Mouse (Mus musculus) liver, postnatal 0 days (tissue): ENCODE data around the gene Ndc1. TPM values are rescaled to one million over a fixed set of nuclear protein-coding genes. Genes with fewer than 3 reads are reported as not detected.

Source experiments
- ATAC-seq: fragments of 200-750 bp; cut with Nextera tagmentation; 2 replicates; pipeline ENCODE4 v1.8.0; 2017; ENCODE audit warnings: mild to moderate bottlenecking, moderate library complexity
- DNase-seq: peaks from one replicate; pipeline ENCODE4 v3.0.0-alpha.2; 2016
- H3K27ac ChIP-seq: fragments of 300-500 bp; sonication (generic); 2 replicates; pipeline ENCODE4 v1.5.1; 2014; ENCODE audit warnings: antibody characterized with exemption, moderate library complexity, mild to moderate bottlenecking, low read depth
- H3K27me3 ChIP-seq: fragments of 300-500 bp; sonication (generic); 2 replicates; pipeline ENCODE4 v1.6.1; 2014; ENCODE audit warnings: low read length, control low read depth, mixed read lengths; ENCODE audit not compliant: insufficient read depth
- H3K36me3 ChIP-seq: fragments of 300-500 bp; sonication (generic); replicated peaks from 2 replicates; pipeline ENCODE4 v1.6.1; 2014; ENCODE audit warnings: mild to moderate bottlenecking, control low read depth, low read length, moderate library complexity, mixed read lengths; ENCODE audit not compliant: insufficient read depth
- H3K4me1 ChIP-seq: fragments of 300-500 bp; sonication (generic); 2 replicates; pipeline ENCODE4 v1.6.1; 2014; ENCODE audit warnings: antibody characterized with exemption, mild to moderate bottlenecking, control low read depth; ENCODE audit not compliant: insufficient read depth
- H3K4me2 ChIP-seq: fragments of 300-500 bp; sonication (generic); 2 replicates; pipeline ENCODE4 v1.6.1; 2014; ENCODE audit warnings: low read depth, mild to moderate bottlenecking, low read length, moderate library complexity, mixed read lengths
- H3K4me3 ChIP-seq: fragments of 300-500 bp; sonication (generic); 2 replicates; pipeline ENCODE4 v1.5.1; 2014; ENCODE audit warnings: low read depth, low read length
- H3K9ac ChIP-seq: fragments of 300-500 bp; sonication (generic); replicated peaks from 2 replicates; pipeline ENCODE4 v1.6.1; 2014; ENCODE audit warnings: mild to moderate bottlenecking, moderate library complexity
- H3K9me3 ChIP-seq: fragments of 300-500 bp; sonication (generic); 2 replicates; pipeline ENCODE4 v1.6.1; 2016; ENCODE audit warnings: mild to moderate bottlenecking, control low read depth, low read length, mixed read lengths
- CTCF ChIP-seq: sonication (generic); IDR thresholded peaks from 2 replicates; pipeline ENCODE4 v1.5.1; 2016; ENCODE audit warnings: antibody characterized with exemption, low read depth
- EP300 ChIP-seq: IDR thresholded peaks from 2 replicates; pipeline ENCODE4 v1.6.1; 2016; ENCODE audit warnings: antibody characterized with exemption, low read depth, mild to moderate bottlenecking
- WGBS: fragments of 180-500 bp; shearing (Covaris S2); extraction: QIAGEN DNeasy Blood & Tissue Kit; methylation state at CpG from one replicate; pipeline ENCODE4 v1.1.7; 2014; ENCODE audit not compliant: insufficient replicate concordance; 5-methylcytosine and 5-hydroxymethylcytosine counted together
- polyA plus RNA-seq: library from polyadenylated mRNA; unstranded; fragments of >200 nt; fragmentation: Nextera tagmentation; extraction: Ambion mirVana; gene quantifications from 2 replicates; pipeline ENCODE4 v1.2.1, GENCODE M21; 2015

Ndc1 gene
- polyA plus RNA-seq, 1 experiment from 2014 or later, result 8.9 TPM

DNA sequence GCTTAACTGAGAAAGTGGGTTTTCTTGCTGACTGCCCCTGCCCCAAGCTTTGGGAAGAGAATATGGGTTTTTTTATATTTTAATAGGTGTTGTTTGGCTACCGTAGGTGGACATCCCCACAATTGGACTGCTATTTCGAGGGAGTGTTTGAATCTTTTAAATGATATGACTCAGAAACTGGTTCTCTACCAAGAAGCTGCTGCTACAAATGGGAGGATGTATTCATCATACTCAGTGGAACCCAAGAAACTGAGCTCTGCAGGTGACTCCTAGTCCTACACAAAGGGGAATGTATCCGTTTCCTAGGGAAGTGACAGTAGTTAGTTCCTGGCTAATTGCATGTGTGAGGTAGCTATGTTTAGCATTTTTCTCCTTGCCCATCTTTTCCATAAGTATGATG lies 21.8 kb downstream of the Ndc1 start:
- no peak for TF ChIP-seq EP300
- no peak for TF ChIP-seq CTCF
- peaks cover 60% of the 10 kb centered on the region for H3K36me3 ChIP-seq

DNA sequence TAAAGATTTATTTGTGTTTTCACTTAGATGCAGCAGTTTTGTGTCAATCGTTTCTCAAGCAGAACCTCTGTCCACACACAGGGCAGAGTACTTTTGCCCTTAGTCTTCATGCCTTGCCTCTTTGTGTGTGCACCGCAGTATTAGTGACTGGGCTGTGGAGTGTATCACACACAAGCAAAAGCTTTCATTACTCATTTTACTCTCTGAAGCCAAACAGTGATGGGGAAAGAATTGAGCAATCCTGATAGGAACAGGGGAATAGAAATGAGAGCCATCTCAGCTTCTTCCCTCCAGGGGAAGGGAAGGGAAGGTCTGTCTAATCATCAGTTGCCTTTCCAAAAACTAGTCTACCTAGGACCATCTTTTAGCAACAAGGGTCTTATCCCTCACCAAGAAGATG lies 26.2 kb downstream of the Ndc1 start:
- Histone ChIP-seq H3K4me2 (no peak overlapping the region), H3K27ac (no peak overlapping the region), H3K4me1 (no peaks in the 10 kb centered on the region), H3K36me3 (peaks cover 44% of the 10 kb centered on the region), H3K9me3 (no peaks in the 10 kb centered on the region), H3K4me3 (no peak overlapping the region), H3K9ac (no peak overlapping the region), H3K27me3 (no peaks in the 10 kb centered on the region)
- no peak for ATAC-seq
- TF ChIP-seq EP300 (no peak), CTCF (no peak)
- DNase-seq, result no peak
- 90% methylated on average over 2 of the region's 2 CpGs for WGBS

More for the DNA sequence above, 21.8 kb downstream of the Ndc1 start:
- DNase-seq (no peak), ATAC-seq (no peak)
- Histone ChIP-seq H3K27me3 (no peaks in the 10 kb centered on the region), H3K4me3 (no peak overlapping the region), H3K4me1 (no peaks in the 10 kb centered on the region), H3K4me2 (no peak overlapping the region), H3K9ac (no peak overlapping the region), H3K27ac (no peak overlapping the region), H3K9me3 (no peaks in the 10 kb centered on the region)
- 86% methylated on average over 3 of the region's 3 CpGs for WGBS

DNA sequence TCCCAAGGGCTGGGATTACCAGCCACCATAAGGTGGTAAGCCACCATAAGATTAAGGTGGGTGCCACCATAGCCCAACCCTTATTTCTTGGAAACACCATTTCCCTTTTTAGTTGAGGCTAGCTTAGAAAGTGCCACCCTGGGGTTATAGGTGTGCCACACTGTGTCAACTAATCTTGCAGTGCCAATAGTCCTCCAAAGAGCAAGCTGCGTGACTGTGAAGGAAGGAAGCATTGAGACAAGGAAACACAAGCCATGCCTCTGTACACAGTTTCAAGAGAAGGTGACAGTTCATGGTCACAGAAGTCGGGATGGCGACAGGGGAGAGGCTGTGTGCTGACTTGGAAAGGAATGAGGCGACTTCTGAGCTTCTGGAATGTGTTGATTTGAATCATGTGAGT lies 52.6 kb downstream of the Ndc1 start:
- Histone ChIP-seq H3K27ac (no peak overlapping the region), H3K4me1 (no peaks in the 10 kb centered on the region; the same call in 1 of the 2 replicates), H3K36me3 (peaks cover 4% of the 10 kb centered on the region; the same call in 1 of the 2 replicates), H3K4me3 (no peak overlapping the region), H3K4me2 (no peak overlapping the region), H3K9me3 (no peaks in the 10 kb centered on the region), H3K9ac (no peak overlapping the region), H3K27me3 (no peaks in the 10 kb centered on the region)
- ATAC-seq, result no peak
- TF ChIP-seq EP300, result no peak
- no peak for TF ChIP-seq CTCF
- 66% methylated on average over 4 of the region's 4 CpGs for WGBS
- no peak for DNase-seq

DNA sequence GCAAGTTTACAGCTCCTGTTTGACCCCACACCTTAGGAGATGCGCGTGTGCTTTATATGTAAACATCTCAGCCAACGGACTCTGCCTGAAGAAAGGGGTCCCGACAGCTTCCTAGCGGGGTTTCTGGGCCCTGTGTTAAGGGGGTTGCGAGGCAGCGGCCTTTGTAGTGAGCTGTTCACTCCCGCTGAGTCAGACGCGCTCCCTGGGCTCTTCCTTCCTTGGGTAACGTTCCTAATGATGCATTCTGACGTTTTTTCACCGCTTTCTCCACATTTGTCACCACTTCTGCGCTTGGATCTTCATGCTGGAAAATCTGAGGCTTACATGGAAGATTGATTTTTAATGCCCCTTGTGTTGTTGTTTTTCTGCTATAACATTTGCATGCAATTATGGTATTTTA lies 54.1 kb downstream of the Ndc1 start:
- Histone ChIP-seq H3K36me3 (peaks cover 4% of the 10 kb centered on the region; the same call in 1 of the 2 replicates), H3K9ac (no peak overlapping the region), H3K27me3 (no peaks in the 10 kb centered on the region), H3K4me2 (peak overlapping the region; percentile 58), H3K4me1 (no peaks in the 10 kb centered on the region; the same call in 1 of the 2 replicates), H3K9me3 (no peaks in the 10 kb centered on the region), H3K4me3 (peak overlapping the region; percentile 22; the same call in 1 of the 2 replicates), H3K27ac (no peak overlapping the region)
- TF ChIP-seq CTCF (no peak), EP300 (no peak)
- ATAC-seq (no peak), DNase-seq (no peak)
- 7% methylated on average over 14 of the region's 14 CpGs for WGBS

DNA sequence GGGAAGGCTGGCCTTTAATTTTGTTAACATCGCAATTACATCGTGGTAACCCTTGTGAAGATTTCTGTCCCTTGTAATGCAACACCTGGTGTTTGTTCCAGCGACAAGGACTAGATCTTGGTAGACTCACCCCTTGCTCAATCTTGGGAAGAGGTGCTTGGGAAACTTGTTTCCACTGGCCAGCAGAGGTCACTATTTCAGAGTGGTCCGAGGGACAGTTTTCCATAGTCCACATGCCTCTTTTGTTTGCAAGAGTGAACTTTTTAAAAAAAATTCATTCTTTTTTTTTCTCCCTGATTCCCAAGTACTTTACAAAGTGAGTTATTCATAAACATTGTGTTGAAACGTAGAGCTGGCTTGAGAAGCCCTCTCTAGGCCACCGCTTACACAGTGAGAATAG lies 54.6 kb downstream of the Ndc1 start:
- TF ChIP-seq CTCF (peak; percentile 67), EP300 (no peak)
- Histone ChIP-seq H3K9me3 (no peaks in the 10 kb centered on the region), H3K4me2 (no peak overlapping the region), H3K4me3 (no peak overlapping the region), H3K27me3 (no peaks in the 10 kb centered on the region), H3K27ac (no peak overlapping the region), H3K9ac (no peak overlapping the region), H3K4me1 (no peaks in the 10 kb centered on the region; the same call in 1 of the 2 replicates), H3K36me3 (peaks cover 4% of the 10 kb centered on the region; the same call in 1 of the 2 replicates)
- 23% methylated on average over 6 of the region's 6 CpGs for WGBS
- DNase-seq (peak; percentile 31), ATAC-seq (no peak)

DNA sequence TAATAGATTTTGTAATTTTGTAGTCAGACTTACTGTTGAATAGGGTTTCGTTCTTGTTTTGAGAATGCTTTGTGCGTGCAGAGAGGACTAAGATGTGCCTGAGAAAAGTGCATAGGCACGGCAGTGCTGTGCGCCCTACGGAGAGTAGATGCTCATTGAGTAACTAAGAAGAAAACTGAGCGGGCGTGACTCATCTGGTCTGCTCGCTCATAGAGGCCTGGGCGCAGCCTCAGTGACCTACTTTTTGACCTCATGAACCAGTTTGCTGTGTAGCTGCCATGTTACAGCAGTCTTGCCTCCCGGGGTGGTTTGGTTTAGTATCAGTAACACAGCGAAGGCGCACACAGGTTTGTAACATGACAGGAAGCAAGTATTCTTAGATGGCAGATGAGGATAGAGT lies 58.0 kb downstream of the Ndc1 start:
- WGBS, result 87% methylated on average over 12 of the region's 12 CpGs

DNA sequence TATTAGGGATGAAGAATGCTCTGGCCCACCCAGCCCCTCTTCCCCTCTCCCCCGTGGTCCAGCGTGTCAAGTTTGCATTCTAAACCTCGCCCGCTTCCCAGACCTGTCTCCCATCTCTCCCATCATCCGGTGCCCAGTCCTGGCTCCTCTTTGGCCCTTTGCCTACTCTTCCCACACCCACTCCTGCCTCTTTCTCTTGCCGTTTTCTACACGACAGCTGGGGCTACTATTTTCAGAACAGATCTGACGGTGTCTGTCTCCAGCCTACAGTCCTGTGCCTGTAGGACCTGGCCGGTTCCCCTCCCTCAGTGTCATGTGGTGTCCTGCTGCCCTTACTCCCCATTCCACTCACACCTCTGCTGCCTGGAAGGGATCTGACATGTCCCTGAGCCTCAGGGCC lies 59.0 kb downstream of the Ndc1 start:
- Histone ChIP-seq H3K4me2 (no peak overlapping the region), H3K27ac (no peak overlapping the region), H3K36me3 (no peaks in the 10 kb centered on the region), H3K4me3 (no peak overlapping the region), H3K9ac (no peak overlapping the region), H3K4me1 (no peaks in the 10 kb centered on the region; the same call in 1 of the 2 replicates), H3K9me3 (no peaks in the 10 kb centered on the region), H3K27me3 (no peaks in the 10 kb centered on the region)
- ATAC-seq (no peak), DNase-seq (no peak)
- WGBS, result 73% methylated on average over 9 of the region's 9 CpGs
- TF ChIP-seq CTCF (no peak), EP300 (no peak)

More for the DNA sequence above, 58.0 kb downstream of the Ndc1 start:
- Histone ChIP-seq H3K4me2 (no peak overlapping the region), H3K9ac (no peak overlapping the region), H3K27ac (no peak overlapping the region), H3K9me3 (no peaks in the 10 kb centered on the region), H3K36me3 (no peaks in the 10 kb centered on the region), H3K4me3 (no peak overlapping the region), H3K27me3 (no peaks in the 10 kb centered on the region), H3K4me1 (no peaks in the 10 kb centered on the region; the same call in 1 of the 2 replicates)
- DNase-seq (no peak), ATAC-seq (no peak)
- no peak for TF ChIP-seq EP300
- TF ChIP-seq CTCF, result no peak
